Mouse (Mus musculus) bone marrow, adult 2 months (tissue): ENCODE results near the gene Aox2. TPM values are rescaled to one million over a fixed set of nuclear protein-coding genes. Genes with fewer than 3 reads are reported as not detected.
A peak's percentile ranks its signal among the peaks of the same experiment; 100 is the strongest.

Experiments
- H3K27ac ChIP-seq: fragments of 200-500 bp; 2 replicates; pipeline ENCODE4 v1.5.1; 2012; ENCODE audit warnings: low read depth, mild to moderate bottlenecking, control low read depth, inconsistent platforms, low read length; ENCODE audit not compliant: control insufficient read depth, poor library complexity, insufficient read depth
- H3K4me1 ChIP-seq: fragments of 200-500 bp; 2 replicates; pipeline ENCODE4 v1.6.1; 2011; ENCODE audit warnings: low read length; ENCODE audit not compliant: control insufficient read depth, insufficient read depth
- H3K4me3 ChIP-seq: fragments of 200-500 bp; replicated peaks from 2 replicates; pipeline ENCODE3; 2011; ENCODE audit warnings: mild to moderate bottlenecking, low read depth, low read length, control low read depth; ENCODE audit not compliant: control insufficient read depth
- CTCF ChIP-seq: fragments of 200-500 bp; IDR thresholded peaks from 2 replicates; pipeline ENCODE4 v1.5.1; 2011; ENCODE audit warnings: low read length, control low read depth; ENCODE audit not compliant: control insufficient read depth, insufficient read depth
- POLR2A ChIP-seq: fragments of 200-500 bp; IDR thresholded peaks from 2 replicates; pipeline ENCODE4 v1.6.1; 2011; ENCODE audit warnings: low read depth, mild to moderate bottlenecking, control low read depth, low read length, borderline replicate concordance; ENCODE audit not compliant: control insufficient read depth
- WGBS: fragments of 180-500 bp; shearing (Covaris S2); methylation state at CpG from one replicate; pipeline ENCODE4 v1.1.7; 2018; 5-methylcytosine and 5-hydroxymethylcytosine counted together
- polyA plus RNA-seq: library from polyadenylated mRNA; stranded (reverse); fragments of >200 nt; gene quantifications from 2 replicates; pipeline ENCODE4 v1.2.4, GENCODE M21; 2011; ENCODE audit warnings: low replicate concordance; ENCODE audit not compliant: missing spikeins, insufficient read depth, insufficient read length

Gene Aox2
- polyA plus RNA-seq, 1 experiment: not detected

GRCm38 (mm10) chr1:58393284-58394195 lies 115.4 kb downstream of the Aox2 start:
- Histone ChIP-seq H3K27ac (peak overlapping the region; percentile 99), H3K4me1 (no peaks in the 10 kb centered on the region), H3K4me3 (peak overlapping the region; percentile 98)
- WGBS: under 1% methylated on average over 74 of the region's 90 CpGs
- no peak for TF ChIP-seq CTCF

- no peaks in the 10 kb centered on the region for H3K4me1 ChIP-seq
- TF ChIP-seq CTCF: no peak
- no peak for TF ChIP-seq POLR2A
- H3K27ac ChIP-seq: no peak overlapping the region
- whole genome bisulfite sequencing: 90% methylated on average over 3 of the region's 3 CpGs
- no peak overlapping the region for H3K4me3 ChIP-seq
These were observed 117.2 kb downstream of the Aox2 start for GRCm38 (mm10) chr1:58395341-58395740.

DNA sequence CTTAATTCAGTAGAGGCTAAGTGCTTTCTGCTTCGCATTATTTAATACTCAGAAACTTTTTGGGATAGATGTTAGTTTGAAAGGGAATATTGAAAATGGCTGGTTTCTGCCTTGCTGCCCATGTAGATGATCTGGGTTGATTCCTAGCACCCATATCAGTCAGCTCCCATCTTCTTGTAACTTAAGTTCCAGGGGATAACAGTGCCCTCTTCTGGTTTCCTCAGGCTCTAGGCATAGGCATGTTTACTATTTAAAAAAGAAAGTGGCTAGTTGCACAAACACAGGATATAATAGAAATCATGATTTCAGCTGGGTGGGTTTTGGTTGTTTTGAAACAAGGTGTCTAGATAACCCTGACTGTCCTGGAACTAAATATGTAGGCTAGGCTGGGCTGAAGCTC lies 118.1 kb downstream of the Aox2 start:
- no peaks in the 10 kb centered on the region for H3K4me1 ChIP-seq
- TF ChIP-seq CTCF: no peak
- TF ChIP-seq POLR2A: no peak
- no peak overlapping the region for H3K4me3 ChIP-seq
- WGBS: 95% methylated on average over 1 of the region's 1 CpGs
- H3K27ac ChIP-seq: no peak overlapping the region

DNA sequence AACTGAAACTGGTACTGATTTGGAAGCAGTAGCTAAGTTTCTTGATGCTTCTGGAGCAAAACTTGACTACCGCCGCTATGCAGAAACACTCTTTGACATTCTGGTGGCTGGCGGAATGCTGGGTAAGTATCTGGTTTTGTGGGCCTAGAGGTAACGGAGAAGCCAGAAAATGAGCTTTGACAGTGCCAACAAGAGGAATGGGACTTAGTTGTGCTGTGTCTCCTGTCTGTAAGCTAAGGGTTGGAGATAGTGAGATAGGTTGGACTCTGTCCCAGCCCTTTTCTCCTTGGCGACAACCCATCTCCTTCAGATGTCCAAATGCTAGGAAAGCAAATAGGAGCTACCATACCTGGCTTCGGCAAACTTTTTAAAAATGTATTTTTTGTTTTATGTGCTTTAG lies 119.6 kb downstream of the Aox2 start:
- TF ChIP-seq CTCF: no peak
- TF ChIP-seq POLR2A: no peak
- H3K4me1 ChIP-seq: no peaks in the 10 kb centered on the region
- no peak overlapping the region for H3K4me3 ChIP-seq
- no peak overlapping the region for H3K27ac ChIP-seq
- 89% methylated on average over 6 of the region's 6 CpGs for WGBS

- no peak overlapping the region for H3K4me3 ChIP-seq
- no peaks in the 10 kb centered on the region for H3K4me1 ChIP-seq
- TF ChIP-seq CTCF: no peak
- no peak overlapping the region for H3K27ac ChIP-seq
- 87% methylated on average over 6 of the region's 6 CpGs for WGBS
These were observed 123.3 kb downstream of the Aox2 start for GRCm38 (mm10) chr1:58401396-58401795.

GRCm38 (mm10) chr1:58403745-58404144 lies 125.6 kb downstream of the Aox2 start:
- H3K27ac ChIP-seq: no peak overlapping the region
- H3K4me1 ChIP-seq: no peaks in the 10 kb centered on the region
- H3K4me3 ChIP-seq: no peak overlapping the region
- WGBS: 92% methylated on average over 5 of the region's 5 CpGs
- TF ChIP-seq POLR2A (no peak), CTCF (no peak)

DNA sequence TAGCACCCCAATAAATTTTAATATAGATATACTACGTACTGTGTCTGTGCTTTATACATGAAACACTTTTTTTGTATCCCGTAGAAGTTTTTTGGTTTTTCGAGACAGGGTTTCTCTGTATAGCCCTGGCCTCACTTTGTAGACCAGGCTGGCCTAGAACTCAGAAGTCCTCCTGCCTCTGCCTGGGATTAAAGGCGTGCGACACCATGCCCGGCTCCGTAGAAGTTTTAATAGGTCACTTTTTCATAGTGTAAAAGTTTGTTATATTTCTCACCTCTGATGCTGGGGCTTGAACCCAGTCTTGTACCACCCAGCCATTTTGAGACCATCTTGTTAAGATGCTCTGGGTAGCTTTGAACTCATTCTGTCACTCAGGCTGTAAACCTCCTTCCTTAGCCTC lies 129.2 kb downstream of the Aox2 start:
- Histone ChIP-seq H3K4me1 (no peaks in the 10 kb centered on the region; the same call in 1 of the 2 replicates), H3K27ac (no peak overlapping the region), H3K4me3 (no peak overlapping the region)
- 95% methylated on average over 7 of the region's 7 CpGs for WGBS
- TF ChIP-seq POLR2A (no peak), CTCF (no peak)

GRCm38 (mm10) chr1:58408141-58408540 lies 130.0 kb downstream of the Aox2 start:
- WGBS: 83% methylated on average over 6 of the region's 6 CpGs
- Histone ChIP-seq H3K4me3 (no peak overlapping the region), H3K27ac (no peak overlapping the region), H3K4me1 (no peaks in the 10 kb centered on the region; the same call in 1 of the 2 replicates)
- TF ChIP-seq POLR2A: no peak
- TF ChIP-seq CTCF: no peak
